Mouse (Mus musculus): ENCODE data around the gene Gstcd. TPM values are rescaled to one million over a fixed set of nuclear protein-coding genes. Genes with fewer than 3 reads are reported as not detected.
A peak's percentile ranks its signal among the peaks of the same experiment; 100 is the strongest.

Gene Gstcd
- polyA plus RNA-seq, 1 experiment from 2014 or later: 2.4 TPM

- WGBS (ENCODE audit: missing documents): under 1% methylated on average over 44 of the region's 44 CpGs
- Histone ChIP-seq H3K36me3 (ENCODE audit: inconsistent target) (no peaks in the 10 kb centered on the region), H3K27ac (peak overlapping the region; percentile 92), H3K79me2 (ENCODE audit: inconsistent target) (peaks cover 69% of the 10 kb centered on the region), H3K4me3 (ENCODE audit: inconsistent target) (peak overlapping the region; percentile 80)
Measured at GRCm38 (mm10) chr3:133091121-133091663, 641 bp downstream of the Gstcd start.

- Histone ChIP-seq H3K27ac (peak overlapping the region; percentile 41), H3K36me3 (ENCODE audit: inconsistent target) (no peaks in the 10 kb centered on the region), H3K4me3 (ENCODE audit: inconsistent target) (peak overlapping the region; percentile 80), H3K79me2 (ENCODE audit: inconsistent target) (peaks cover 62% of the 10 kb centered on the region)
- 2% methylated on average over 11 of the region's 11 CpGs for WGBS (ENCODE audit: missing documents)
Measured at GRCm38 (mm10) chr3:133090247-133091120, 1.3 kb downstream of the Gstcd start.

GRCm38 (mm10) chr3:133085858-133086257 is 6.0 kb downstream of the Gstcd start:
- H3K36me3 ChIP-seq (ENCODE audit: inconsistent target): peaks cover 11% of the 10 kb centered on the region; the same call in 1 of the 2 replicates
- 47% methylated on average over 3 of the region's 3 CpGs for WGBS (ENCODE audit: missing documents)
- no peak overlapping the region for H3K4me3 ChIP-seq (ENCODE audit: inconsistent target)
- H3K79me2 ChIP-seq (ENCODE audit: inconsistent target): peaks cover 38% of the 10 kb centered on the region
- H3K27ac ChIP-seq: no peak overlapping the region

GRCm38 (mm10) chr3:133082736-133083135 is 9.1 kb downstream of the Gstcd start:
- Histone ChIP-seq H3K36me3 (ENCODE audit: inconsistent target) (peaks cover 11% of the 10 kb centered on the region; the same call in 1 of the 2 replicates), H3K27ac (no peak overlapping the region), H3K4me3 (ENCODE audit: inconsistent target) (no peak overlapping the region), H3K79me2 (ENCODE audit: inconsistent target) (peaks cover 7% of the 10 kb centered on the region; the same call in 1 of the 2 replicates)
- WGBS (ENCODE audit: missing documents): 100% methylated on average over 5 of the region's 5 CpGs

DNA sequence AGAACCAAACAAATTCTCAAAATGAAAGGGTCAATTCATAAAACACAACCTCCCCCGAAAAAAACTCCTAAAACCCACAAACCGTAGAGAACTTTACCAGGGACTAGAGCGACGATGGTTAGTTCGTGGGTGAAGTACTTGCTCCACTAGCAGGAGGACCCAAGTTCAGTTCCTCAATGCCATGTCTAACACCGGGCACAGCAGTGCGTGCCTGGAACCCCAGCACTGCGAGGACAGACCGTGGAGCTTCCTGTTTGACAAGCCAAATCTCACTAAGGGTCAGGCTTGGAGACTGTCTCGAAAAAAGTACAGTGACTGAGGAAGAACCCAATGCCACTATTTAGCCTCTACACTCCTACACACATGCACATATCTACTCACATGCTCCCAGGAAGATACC is 16.3 kb downstream of the Gstcd start:
- 71% methylated on average over 10 of the region's 10 CpGs for WGBS (ENCODE audit: missing documents)
- H3K36me3 ChIP-seq (ENCODE audit: inconsistent target): no peaks in the 10 kb centered on the region
- H3K4me3 ChIP-seq (ENCODE audit: inconsistent target): no peak overlapping the region
- no peaks in the 10 kb centered on the region for H3K79me2 ChIP-seq (ENCODE audit: inconsistent target)
- H3K27ac ChIP-seq: no peak overlapping the region

GRCm38 (mm10) chr3:133052068-133052467 is 39.8 kb downstream of the Gstcd start:
- Histone ChIP-seq H3K36me3 (ENCODE audit: inconsistent target) (no peaks in the 10 kb centered on the region), H3K79me2 (ENCODE audit: inconsistent target) (no peaks in the 10 kb centered on the region), H3K4me3 (ENCODE audit: inconsistent target) (no peak overlapping the region), H3K27ac (no peak overlapping the region)
- WGBS (ENCODE audit: missing documents): 76% methylated on average over 2 of the region's 2 CpGs

DNA sequence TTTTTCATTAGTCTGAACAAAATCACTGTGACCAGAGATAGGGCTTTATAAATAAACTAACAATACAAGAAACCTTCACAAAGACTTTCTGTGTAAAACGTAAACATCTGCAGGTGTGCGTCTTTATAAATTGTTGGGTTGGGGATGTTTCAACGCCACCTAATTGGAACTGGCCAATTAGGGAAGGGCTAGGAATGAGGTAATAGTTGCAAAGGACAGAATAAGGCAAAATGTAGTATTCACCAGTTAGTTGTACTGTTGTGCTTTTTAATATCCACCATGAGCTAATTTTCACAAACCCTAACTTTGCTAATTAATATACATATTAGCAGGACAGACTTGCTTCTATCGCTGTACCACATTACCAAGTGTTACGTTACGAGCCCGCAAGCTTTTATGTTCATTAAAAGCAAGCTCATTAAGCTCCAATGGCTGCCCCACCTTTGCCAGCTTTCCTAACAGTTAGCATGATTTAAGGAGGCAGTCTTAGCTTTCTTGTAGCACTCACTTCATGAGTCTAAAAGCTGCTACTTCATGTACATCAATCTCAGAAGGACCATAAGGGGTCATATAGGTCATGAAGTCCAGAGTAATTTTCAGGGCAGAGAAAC is 58.6 kb downstream of the Gstcd start:
- WGBS (ENCODE audit: missing documents): 96% methylated on average over 7 of the region's 7 CpGs
- Histone ChIP-seq H3K79me2 (ENCODE audit: inconsistent target) (no peaks in the 10 kb centered on the region), H3K4me3 (ENCODE audit: inconsistent target) (no peak overlapping the region), H3K27ac (no peak overlapping the region), H3K36me3 (ENCODE audit: inconsistent target) (no peaks in the 10 kb centered on the region)

GRCm38 (mm10) chr3:133026977-133027376 is 64.9 kb downstream of the Gstcd start:
- no peaks in the 10 kb centered on the region for H3K36me3 ChIP-seq (ENCODE audit: inconsistent target)
- H3K27ac ChIP-seq: no peak overlapping the region
- H3K4me3 ChIP-seq (ENCODE audit: inconsistent target): no peak overlapping the region
- WGBS (ENCODE audit: missing documents): 55% methylated on average over 2 of the region's 2 CpGs
- no peaks in the 10 kb centered on the region for H3K79me2 ChIP-seq (ENCODE audit: inconsistent target)

- Histone ChIP-seq H3K79me2 (ENCODE audit: inconsistent target) (no peaks in the 10 kb centered on the region), H3K36me3 (ENCODE audit: inconsistent target) (no peaks in the 10 kb centered on the region), H3K27ac (no peak overlapping the region), H3K4me3 (ENCODE audit: inconsistent target) (no peak overlapping the region)
- WGBS (ENCODE audit: missing documents): 97% methylated on average over 4 of the region's 4 CpGs
Measured at GRCm38 (mm10) chr3:133007250-133007649, 84.6 kb downstream of the Gstcd start.

- Histone ChIP-seq H3K36me3 (ENCODE audit: inconsistent target) (no peaks in the 10 kb centered on the region), H3K4me3 (ENCODE audit: inconsistent target) (no peak overlapping the region), H3K27ac (no peak overlapping the region), H3K79me2 (ENCODE audit: inconsistent target) (no peaks in the 10 kb centered on the region)
- WGBS (ENCODE audit: missing documents): 96% methylated on average over 9 of the region's 9 CpGs
Measured at GRCm38 (mm10) chr3:132996299-132996698, 95.5 kb downstream of the Gstcd start.

DNA sequence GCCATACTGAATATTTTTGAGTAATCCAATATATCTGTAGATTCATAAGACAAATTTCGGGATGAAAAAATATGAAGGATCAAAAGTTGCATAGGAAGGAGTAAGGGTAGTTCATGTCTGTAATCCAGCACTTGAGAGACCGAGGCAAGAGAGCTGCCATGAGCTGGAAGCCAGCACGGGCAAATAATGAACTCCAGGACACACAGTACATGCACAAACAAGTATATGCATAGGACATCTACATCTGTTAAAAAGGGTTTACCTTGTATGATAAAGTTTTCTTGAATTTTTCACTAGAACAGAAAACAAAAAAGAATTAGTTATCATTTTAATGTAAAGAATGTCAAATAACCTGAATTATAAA is 95.9 kb downstream of the Gstcd start:
- 97% methylated on average over 3 of the region's 3 CpGs for WGBS (ENCODE audit: missing documents)
- Histone ChIP-seq H3K27ac (no peak overlapping the region), H3K36me3 (ENCODE audit: inconsistent target) (no peaks in the 10 kb centered on the region), H3K79me2 (ENCODE audit: inconsistent target) (no peaks in the 10 kb centered on the region), H3K4me3 (ENCODE audit: inconsistent target) (no peak overlapping the region)

GRCm38 (mm10) chr3:132995172-132995903 is 96.5 kb downstream of the Gstcd start:
- no peak overlapping the region for H3K4me3 ChIP-seq (ENCODE audit: inconsistent target)
- H3K36me3 ChIP-seq (ENCODE audit: inconsistent target): no peaks in the 10 kb centered on the region
- H3K27ac ChIP-seq: no peak overlapping the region
- H3K79me2 ChIP-seq (ENCODE audit: inconsistent target): no peaks in the 10 kb centered on the region
- WGBS (ENCODE audit: missing documents): 98% methylated on average over 7 of the region's 7 CpGs

GRCm38 (mm10) chr3:132986188-132986587 is 105.6 kb downstream of the Gstcd start:
- Histone ChIP-seq H3K4me3 (ENCODE audit: inconsistent target) (no peak overlapping the region), H3K27ac (no peak overlapping the region), H3K36me3 (ENCODE audit: inconsistent target) (no peaks in the 10 kb centered on the region), H3K79me2 (ENCODE audit: inconsistent target) (no peaks in the 10 kb centered on the region)
- over 99% methylated on average over 5 of the region's 5 CpGs for WGBS (ENCODE audit: missing documents)

DNA sequence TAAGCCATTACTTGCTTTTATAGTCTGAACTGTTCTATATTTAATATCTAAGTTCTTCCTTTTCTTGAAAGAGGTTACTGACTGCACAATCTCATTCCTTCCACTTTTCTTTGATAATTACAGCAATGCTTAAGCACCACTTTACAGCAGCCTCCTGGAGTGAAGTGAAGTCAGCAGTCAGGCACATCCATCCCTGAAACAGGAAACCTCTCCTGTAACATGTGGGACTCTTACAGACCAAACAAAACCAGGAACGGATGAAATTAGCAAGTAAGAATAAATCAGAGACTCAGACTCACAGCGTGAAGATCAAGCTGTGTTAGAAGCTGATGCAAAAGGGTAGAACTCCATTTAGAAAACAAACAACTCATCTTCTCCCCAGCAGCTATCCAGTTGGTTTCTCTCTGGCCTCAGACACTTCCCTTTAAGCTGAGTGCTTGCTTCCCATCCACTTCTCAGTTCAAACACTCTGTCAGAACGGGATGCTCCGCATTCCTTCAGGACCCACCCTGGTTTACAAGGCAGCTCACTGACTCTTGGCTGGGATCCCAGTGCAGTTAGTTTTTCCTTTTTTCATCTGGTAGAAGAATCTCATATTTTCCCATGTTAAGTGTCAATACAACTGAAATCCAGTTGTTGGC is 107.9 kb downstream of the Gstcd start:
- Histone ChIP-seq H3K36me3 (ENCODE audit: inconsistent target) (no peaks in the 10 kb centered on the region), H3K79me2 (ENCODE audit: inconsistent target) (no peaks in the 10 kb centered on the region), H3K27ac (no peak overlapping the region), H3K4me3 (ENCODE audit: inconsistent target) (no peak overlapping the region)
- WGBS (ENCODE audit: missing documents): 95% methylated on average over 4 of the region's 4 CpGs
